Mouse (Mus musculus) cerebral cortex, adult 2 months (tissue): ENCODE measurements around the gene Zfp984.

Source experiments
- WGBS: fragments of 180-500 bp; shearing (Covaris S2); methylation state at CpG from one replicate; pipeline ENCODE4 v1.1.7; 2018; 5-methylcytosine and 5-hydroxymethylcytosine counted together

Zfp984 gene

GRCm38 (mm10) chr4:147809292-147809965, at the start of gene Zfp984:
TSS of gene Zfp984 (minus strand) at chr4:147809788.
- WGBS = 18% methylated on average over 15 of the region's 15 CpGs

- WGBS = 85% methylated on average over 2 of the region's 2 CpGs
Measured at GRCm38 (mm10) chr4:147850776-147851175, 41.2 kb upstream of the Zfp984 start.

- 2% methylated on average over 4 of the region's 4 CpGs for WGBS
Measured at GRCm38 (mm10) chr4:147848584-147848991, 39.0 kb upstream of the Zfp984 start.

- under 1% methylated on average over 23 of the region's 23 CpGs for WGBS
Measured at GRCm38 (mm10) chr4:147847614-147848583, 38.3 kb upstream of the Zfp984 start, which contains the start of gene Zfp933. TSS of gene Zfp933 (minus strand) at chr4:147848366.

- WGBS = 98% methylated on average over 3 of the region's 3 CpGs
Measured at GRCm38 (mm10) chr4:147842871-147843270, 33.3 kb upstream of the Zfp984 start.

GRCm38 (mm10) chr4:147839282-147839681, 29.7 kb upstream of the Zfp984 start:
- 98% methylated on average over 22 of the region's 26 CpGs for WGBS

- WGBS = 96% methylated on average over 4 of the region's 4 CpGs
Measured at GRCm38 (mm10) chr4:147824389-147824788, 14.8 kb upstream of the Zfp984 start.

- WGBS = 87% methylated on average over 3 of the region's 3 CpGs
Measured at GRCm38 (mm10) chr4:147821414-147821813, 11.8 kb upstream of the Zfp984 start.

- WGBS = 82% methylated on average over 7 of the region's 7 CpGs
Measured at GRCm38 (mm10) chr4:147819659-147820058, 10.1 kb upstream of the Zfp984 start.

- WGBS = 67% methylated on average over 2 of the region's 2 CpGs
Measured at GRCm38 (mm10) chr4:147814592-147815167, 5.1 kb upstream of the Zfp984 start.

- WGBS = 38% methylated on average over 5 of the region's 5 CpGs
Measured at GRCm38 (mm10) chr4:147813249-147813765, 3.7 kb upstream of the Zfp984 start.

GRCm38 (mm10) chr4:147809966-147810304, 347 bp upstream of the Zfp984 start:
- WGBS = 48% methylated on average over 2 of the region's 2 CpGs

GRCm38 (mm10) chr4:147808483-147808882, 1.1 kb downstream of the Zfp984 start:
- 81% methylated on average over 4 of the region's 4 CpGs for WGBS

GRCm38 (mm10) chr4:147795308-147795707, 14.3 kb downstream of the Zfp984 start:
- WGBS = 91% methylated on average over 1 of the region's 1 CpGs

- WGBS = 98% methylated on average over 2 of the region's 3 CpGs
Measured at GRCm38 (mm10) chr4:147794026-147794665, 15.4 kb downstream of the Zfp984 start.

GRCm38 (mm10) chr4:147793390-147793916, 16.1 kb downstream of the Zfp984 start:
- 62% methylated on average over 2 of the region's 2 CpGs for WGBS

GRCm38 (mm10) chr4:147746255-147746654, 63.3 kb downstream of the Zfp984 start:
- WGBS = 96% methylated on average over 14 of the region's 15 CpGs

- WGBS = 34% methylated on average over 63 of the region's 63 CpGs
Measured at GRCm38 (mm10) chr4:147738636-147739369, 70.8 kb downstream of the Zfp984 start.
